Mouse (Mus musculus): ENCODE results near the gene Gon7.

Gon7 gene

GRCm38 (mm10) chr12:102719552-102720315 lies 37.9 kb downstream of the Gon7 start:
- TF ChIP-seq CTCF (conservative IDR thresholded peaks at IDR 0.05; ENCODE audit: low read length): peak; percentile 65
- no peak for TF ChIP-seq NANOG (IDR thresholded peaks at IDR 0.05; ENCODE audit: borderline replicate concordance, low read length)
- Histone ChIP-seq H3K4me3 (replicated peaks; ENCODE audit: low read length) (peak overlapping the region; percentile 57), H3K36me3 (ENCODE audit: insufficient read depth, low read length) (no peaks in the 10 kb centered on the region), H3K4me1 (replicated peaks; ENCODE audit: low read depth, low read length) (peaks cover 95% of the 10 kb centered on the region), H3K9me3 (ENCODE audit: low read length) (no peaks in the 10 kb centered on the region), H3K27me3 (ENCODE audit: insufficient read depth, low read length) (no peaks in the 10 kb centered on the region)

GRCm38 (mm10) chr12:102714654-102715395 lies 42.8 kb downstream of the Gon7 start:
- Histone ChIP-seq H3K4me3 (replicated peaks; ENCODE audit: low read length) (peak overlapping the region; percentile 26; the same call in 1 of the 2 replicates), H3K36me3 (ENCODE audit: insufficient read depth, low read length) (no peaks in the 10 kb centered on the region), H3K4me1 (replicated peaks; ENCODE audit: low read depth, low read length) (peaks cover 96% of the 10 kb centered on the region), H3K9me3 (ENCODE audit: low read length) (no peaks in the 10 kb centered on the region), H3K27me3 (ENCODE audit: insufficient read depth, low read length) (no peaks in the 10 kb centered on the region)
- TF ChIP-seq POU5F1 (IDR thresholded peaks at IDR 0.05; ENCODE audit: borderline replicate concordance, low read length) (no peak), NANOG (IDR thresholded peaks at IDR 0.05; ENCODE audit: borderline replicate concordance, low read length) (no peak), CTCF (conservative IDR thresholded peaks at IDR 0.05; ENCODE audit: low read length) (no peak)

GRCm38 (mm10) chr12:102714116-102714515 lies 43.5 kb downstream of the Gon7 start:
- peak overlapping the region; percentile 54 for H3K4me3 ChIP-seq (replicated peaks; ENCODE audit: low read length)
- H3K27me3 ChIP-seq (ENCODE audit: insufficient read depth, low read length): no peaks in the 10 kb centered on the region
- no peaks in the 10 kb centered on the region for H3K9me3 ChIP-seq (ENCODE audit: low read length)
- TF ChIP-seq CTCF (conservative IDR thresholded peaks at IDR 0.05; ENCODE audit: low read length) (no peak), NANOG (IDR thresholded peaks at IDR 0.05; ENCODE audit: borderline replicate concordance, low read length) (no peak), POU5F1 (IDR thresholded peaks at IDR 0.05; ENCODE audit: borderline replicate concordance, low read length) (no peak)
- H3K4me1 ChIP-seq (replicated peaks; ENCODE audit: low read depth, low read length): peaks cover 97% of the 10 kb centered on the region
- no peaks in the 10 kb centered on the region for H3K36me3 ChIP-seq (ENCODE audit: insufficient read depth, low read length)

GRCm38 (mm10) chr12:102713153-102713865 lies 44.3 kb downstream of the Gon7 start:
- Histone ChIP-seq H3K4me3 (replicated peaks; ENCODE audit: low read length) (peak overlapping the region; percentile 54), H3K4me1 (replicated peaks; ENCODE audit: low read depth, low read length) (peaks cover 95% of the 10 kb centered on the region)

GRCm38 (mm10) chr12:102710851-102711375 lies 46.7 kb downstream of the Gon7 start:
- Histone ChIP-seq H3K36me3 (ENCODE audit: insufficient read depth, low read length) (no peaks in the 10 kb centered on the region), H3K4me1 (replicated peaks; ENCODE audit: low read depth, low read length) (peaks cover 95% of the 10 kb centered on the region)
- TF ChIP-seq NANOG (IDR thresholded peaks at IDR 0.05; ENCODE audit: borderline replicate concordance, low read length) (no peak), POU5F1 (IDR thresholded peaks at IDR 0.05; ENCODE audit: borderline replicate concordance, low read length) (no peak), CTCF (conservative IDR thresholded peaks at IDR 0.05; ENCODE audit: low read length) (no peak)

More at GRCm38 (mm10) chr12:102713153-102713865, 44.3 kb downstream of the Gon7 start:
- H3K9me3 ChIP-seq (ENCODE audit: low read length): no peaks in the 10 kb centered on the region
- no peaks in the 10 kb centered on the region for H3K36me3 ChIP-seq (ENCODE audit: insufficient read depth, low read length)
- TF ChIP-seq POU5F1 (IDR thresholded peaks at IDR 0.05; ENCODE audit: borderline replicate concordance, low read length) (no peak), CTCF (conservative IDR thresholded peaks at IDR 0.05; ENCODE audit: low read length) (no peak), NANOG (IDR thresholded peaks at IDR 0.05; ENCODE audit: borderline replicate concordance, low read length) (no peak)
- H3K27me3 ChIP-seq (ENCODE audit: insufficient read depth, low read length): 0 out of 2 replicates have a peak, but pooled peaks cover 1% of the 10 kb centered on the region

GRCm38 (mm10) chr12:102709896-102710295 lies 47.7 kb downstream of the Gon7 start:
- H3K27me3 ChIP-seq (ENCODE audit: insufficient read depth, low read length): peaks cover 6% of the 10 kb centered on the region; the same call in 1 of the 2 replicates
- no peak overlapping the region for H3K4me3 ChIP-seq (replicated peaks; ENCODE audit: low read length)
- TF ChIP-seq POU5F1 (IDR thresholded peaks at IDR 0.05; ENCODE audit: borderline replicate concordance, low read length) (no peak), CTCF (conservative IDR thresholded peaks at IDR 0.05; ENCODE audit: low read length) (no peak), NANOG (IDR thresholded peaks at IDR 0.05; ENCODE audit: borderline replicate concordance, low read length) (no peak)
- H3K9me3 ChIP-seq (ENCODE audit: low read length): no peaks in the 10 kb centered on the region
- peaks cover 94% of the 10 kb centered on the region for H3K4me1 ChIP-seq (replicated peaks; ENCODE audit: low read depth, low read length)
- no peaks in the 10 kb centered on the region for H3K36me3 ChIP-seq (ENCODE audit: insufficient read depth, low read length)

More at GRCm38 (mm10) chr12:102710851-102711375, 46.7 kb downstream of the Gon7 start:
- 0 out of 2 replicates have a peak overlapping the region, but pooled peaks have one; percentile 24 for H3K4me3 ChIP-seq (replicated peaks; ENCODE audit: low read length)
- peaks cover 6% of the 10 kb centered on the region; the same call in 1 of the 2 replicates for H3K27me3 ChIP-seq (ENCODE audit: insufficient read depth, low read length)
- H3K9me3 ChIP-seq (ENCODE audit: low read length): no peaks in the 10 kb centered on the region

- H3K9me3 ChIP-seq (ENCODE audit: low read length): no peaks in the 10 kb centered on the region
- H3K27me3 ChIP-seq (ENCODE audit: insufficient read depth, low read length): peaks cover 9% of the 10 kb centered on the region; the same call in 1 of the 2 replicates
- no peaks in the 10 kb centered on the region for H3K36me3 ChIP-seq (ENCODE audit: insufficient read depth, low read length)
- H3K4me1 ChIP-seq (replicated peaks; ENCODE audit: low read depth, low read length): peaks cover 87% of the 10 kb centered on the region
- 0 out of 2 replicates have a peak overlapping the region, but pooled peaks have one; percentile 13 for H3K4me3 ChIP-seq (replicated peaks; ENCODE audit: low read length)
- TF ChIP-seq NANOG (IDR thresholded peaks at IDR 0.05; ENCODE audit: borderline replicate concordance, low read length): no peak
- TF ChIP-seq CTCF (conservative IDR thresholded peaks at IDR 0.05; ENCODE audit: low read length): no peak
- no peak for TF ChIP-seq POU5F1 (IDR thresholded peaks at IDR 0.05; ENCODE audit: borderline replicate concordance, low read length)
Observed at GRCm38 (mm10) chr12:102708220-102708619, 49.4 kb downstream of the Gon7 start.
